Mouse (Mus musculus): ENCODE measurements around the gene Saa2.
A peak's percentile ranks its signal among the peaks of the same experiment; 100 is the strongest.

Gene Saa2

GRCm38 (mm10) chr7:46762601-46763000, 11.0 kb downstream of the Saa2 start:
- DNase-seq (ENCODE audit: low spot score in 2 of 2), result no peak

- no peak for DNase-seq (ENCODE audit: low spot score in 2 of 2)
Measured at GRCm38 (mm10) chr7:46764672-46765071, 13.1 kb downstream of the Saa2 start.

GRCm38 (mm10) chr7:46767371-46767770, 15.8 kb downstream of the Saa2 start:
- DNase-seq (ENCODE audit: low spot score in 2 of 2), result no peak

GRCm38 (mm10) chr7:46768451-46768850, 16.9 kb downstream of the Saa2 start:
- DNase-seq (ENCODE audit: low spot score in 2 of 2), result no peak

- no peak for DNase-seq (ENCODE audit: low spot score in 2 of 2)
Measured at GRCm38 (mm10) chr7:46770706-46771105, 19.1 kb downstream of the Saa2 start.

GRCm38 (mm10) chr7:46789177-46789849, 37.7 kb downstream of the Saa2 start:
- DNase-seq (ENCODE audit: low spot score in 2 of 2), result no peak

GRCm38 (mm10) chr7:46793871-46794270, 42.3 kb downstream of the Saa2 start:
- no peak for DNase-seq (ENCODE audit: low spot score in 2 of 2)

- DNase-seq (ENCODE audit: low spot score in 2 of 2), result peak; percentile 97 to 98
Measured at GRCm38 (mm10) chr7:46795287-46796205, 44.0 kb downstream of the Saa2 start, which contains the start of the genes Hps5 and Gtf2h1. Gene Hps5 (minus strand): TSS chr7:46796064. Gene Gtf2h1 (plus strand): TSS chr7:46796103.

- no peak for DNase-seq (ENCODE audit: low spot score in 2 of 2)
Measured at GRCm38 (mm10) chr7:46796206-46796679, 44.7 kb downstream of the Saa2 start.

GRCm38 (mm10) chr7:46796779-46797178, 45.2 kb downstream of the Saa2 start:
- no peak for DNase-seq (ENCODE audit: low spot score in 2 of 2)

All from spleen, postnatal 4 days (tissue).